Mouse (Mus musculus): Measurements from ENCODE around the gene Ckmt2. TPM values are rescaled to one million over a fixed set of nuclear protein-coding genes. Genes with fewer than 3 reads are reported as not detected.
A peak's percentile ranks its signal among the peaks of the same experiment; 100 is the strongest.

The Ckmt2 gene
- polyA plus RNA-seq, 1 experiment from 2014 or later, result not detected

- H3K4me2 ChIP-seq (replicated peaks), result no peak overlapping the region
- 70% methylated on average over 8 of the region's 8 CpGs for WGBS
- no peak for ATAC-seq (ENCODE audit: low FRiP score, low read depth)
- no peaks in the 10 kb centered on the region for H3K4me1 ChIP-seq
- H3K27me3 ChIP-seq (replicated peaks), result no peaks in the 10 kb centered on the region
- no peak overlapping the region for H3K9ac ChIP-seq
- H3K9me3 ChIP-seq, result no peaks in the 10 kb centered on the region
- no peak overlapping the region for H3K4me3 ChIP-seq
- no peaks in the 10 kb centered on the region for H3K36me3 ChIP-seq
- H3K27ac ChIP-seq, result no peak overlapping the region
Observed at GRCm38 (mm10) chr13:91857427-91857826, 19.3 kb downstream of the Ckmt2 start.

GRCm38 (mm10) chr13:91854412-91854811 lies 22.3 kb downstream of the Ckmt2 start:
- no peak for ATAC-seq (ENCODE audit: low FRiP score, low read depth)
- Histone ChIP-seq H3K9ac (no peak overlapping the region), H3K9me3 (no peaks in the 10 kb centered on the region), H3K27me3 (replicated peaks) (no peaks in the 10 kb centered on the region), H3K4me2 (replicated peaks) (no peak overlapping the region), H3K27ac (no peak overlapping the region), H3K4me1 (no peaks in the 10 kb centered on the region), H3K36me3 (no peaks in the 10 kb centered on the region), H3K4me3 (no peak overlapping the region)
- WGBS, result 84% methylated on average over 3 of the region's 3 CpGs

- no peak overlapping the region for H3K4me2 ChIP-seq (replicated peaks)
- H3K4me3 ChIP-seq, result no peak overlapping the region
- no peak overlapping the region for H3K9ac ChIP-seq
- H3K27me3 ChIP-seq (replicated peaks), result no peaks in the 10 kb centered on the region
- no peak overlapping the region for H3K27ac ChIP-seq
- no peak for ATAC-seq (ENCODE audit: low FRiP score, low read depth)
- H3K36me3 ChIP-seq, result no peaks in the 10 kb centered on the region
- H3K9me3 ChIP-seq, result no peaks in the 10 kb centered on the region
- no peaks in the 10 kb centered on the region for H3K4me1 ChIP-seq
Observed at GRCm38 (mm10) chr13:91827876-91828275, 48.8 kb downstream of the Ckmt2 start.

DNA sequence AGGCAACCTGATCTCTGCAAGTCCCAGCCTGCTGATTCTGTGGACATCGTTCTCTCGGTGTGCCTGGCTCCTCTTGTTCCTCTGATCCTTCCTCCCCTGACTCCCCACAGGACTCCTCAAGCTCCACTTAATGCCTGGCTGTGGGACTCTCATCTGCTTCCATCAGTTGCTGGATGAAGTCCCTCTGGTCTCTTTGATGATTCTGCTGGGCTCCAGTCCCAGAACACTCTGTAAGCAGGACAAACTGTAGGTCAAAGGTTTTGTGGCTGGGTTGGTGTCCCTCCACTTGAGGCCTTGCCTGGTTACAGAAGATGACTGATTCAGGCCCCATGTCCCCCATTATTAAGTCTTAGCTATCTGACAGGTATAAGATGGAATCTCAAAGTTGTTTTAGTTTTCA lies 50.6 kb downstream of the Ckmt2 start:
- no peak for ATAC-seq (ENCODE audit: low FRiP score, low read depth)
- H3K9me3 ChIP-seq, result no peaks in the 10 kb centered on the region
- no peaks in the 10 kb centered on the region for H3K27me3 ChIP-seq (replicated peaks)
- H3K27ac ChIP-seq, result no peak overlapping the region
- H3K4me3 ChIP-seq, result no peak overlapping the region
- no peaks in the 10 kb centered on the region for H3K36me3 ChIP-seq
- no peaks in the 10 kb centered on the region for H3K4me1 ChIP-seq
- 88% methylated on average over 2 of the region's 2 CpGs for WGBS
- H3K4me2 ChIP-seq (replicated peaks), result no peak overlapping the region
- H3K9ac ChIP-seq, result no peak overlapping the region

GRCm38 (mm10) chr13:91824845-91825550 lies 51.7 kb downstream of the Ckmt2 start:
- H3K4me1 ChIP-seq, result no peaks in the 10 kb centered on the region
- no peaks in the 10 kb centered on the region for H3K9me3 ChIP-seq
- H3K36me3 ChIP-seq, result no peaks in the 10 kb centered on the region
- no peak overlapping the region for H3K4me3 ChIP-seq
- WGBS, result 68% methylated on average over 4 of the region's 4 CpGs
- H3K27me3 ChIP-seq (replicated peaks), result no peaks in the 10 kb centered on the region
- H3K4me2 ChIP-seq (replicated peaks), result no peak overlapping the region
- no peak overlapping the region for H3K27ac ChIP-seq
- no peak overlapping the region for H3K9ac ChIP-seq
- ATAC-seq (ENCODE audit: low FRiP score, low read depth), result no peak

GRCm38 (mm10) chr13:91823735-91824134 lies 53.0 kb downstream of the Ckmt2 start:
- Histone ChIP-seq H3K4me3 (no peak overlapping the region), H3K4me1 (no peaks in the 10 kb centered on the region), H3K9me3 (no peaks in the 10 kb centered on the region), H3K36me3 (no peaks in the 10 kb centered on the region), H3K27me3 (replicated peaks) (no peaks in the 10 kb centered on the region), H3K27ac (no peak overlapping the region), H3K4me2 (replicated peaks) (no peak overlapping the region), H3K9ac (no peak overlapping the region)
- WGBS, result 64% methylated on average over 6 of the region's 6 CpGs
- ATAC-seq (ENCODE audit: low FRiP score, low read depth), result no peak

DNA sequence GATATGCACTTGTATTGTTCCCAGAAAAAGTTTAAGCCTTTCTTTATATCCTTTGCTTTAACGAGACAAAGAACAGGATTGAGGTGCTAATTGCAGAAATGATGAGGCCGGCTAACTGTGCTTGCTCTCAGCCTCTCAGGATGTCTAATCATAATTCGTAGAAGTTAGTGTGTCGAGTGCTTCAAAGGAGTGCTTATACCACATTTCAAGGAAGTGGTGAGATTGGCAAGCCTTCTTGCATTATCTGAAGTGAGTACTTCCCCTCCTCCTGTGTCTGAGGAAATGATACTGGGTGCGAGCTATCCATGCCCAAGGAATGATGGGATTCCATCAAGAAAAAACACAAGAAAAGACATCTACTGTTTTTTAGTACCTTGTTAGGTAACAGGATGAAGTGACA lies 62.0 kb downstream of the Ckmt2 start:
- no peaks in the 10 kb centered on the region for H3K36me3 ChIP-seq
- H3K4me3 ChIP-seq, result no peak overlapping the region
- no peak overlapping the region for H3K4me2 ChIP-seq (replicated peaks)
- H3K4me1 ChIP-seq, result no peaks in the 10 kb centered on the region
- no peaks in the 10 kb centered on the region for H3K9me3 ChIP-seq
- no peak for ATAC-seq (ENCODE audit: low FRiP score, low read depth)
- no peak overlapping the region for H3K9ac ChIP-seq
- WGBS, result 90% methylated on average over 5 of the region's 5 CpGs
- no peaks in the 10 kb centered on the region for H3K27me3 ChIP-seq (replicated peaks)
- H3K27ac ChIP-seq, result no peak overlapping the region

GRCm38 (mm10) chr13:91809476-91809875 lies 67.2 kb downstream of the Ckmt2 start:
- H3K4me1 ChIP-seq, result no peaks in the 10 kb centered on the region
- H3K4me2 ChIP-seq (replicated peaks), result no peak overlapping the region
- ATAC-seq (ENCODE audit: low FRiP score, low read depth), result no peak
- peaks cover 12% of the 10 kb centered on the region for H3K36me3 ChIP-seq
- no peak overlapping the region for H3K4me3 ChIP-seq
- no peaks in the 10 kb centered on the region for H3K27me3 ChIP-seq (replicated peaks)
- H3K27ac ChIP-seq, result no peak overlapping the region
- 44% methylated on average over 2 of the region's 2 CpGs for WGBS
- H3K9me3 ChIP-seq, result no peaks in the 10 kb centered on the region
- no peak overlapping the region for H3K9ac ChIP-seq

DNA sequence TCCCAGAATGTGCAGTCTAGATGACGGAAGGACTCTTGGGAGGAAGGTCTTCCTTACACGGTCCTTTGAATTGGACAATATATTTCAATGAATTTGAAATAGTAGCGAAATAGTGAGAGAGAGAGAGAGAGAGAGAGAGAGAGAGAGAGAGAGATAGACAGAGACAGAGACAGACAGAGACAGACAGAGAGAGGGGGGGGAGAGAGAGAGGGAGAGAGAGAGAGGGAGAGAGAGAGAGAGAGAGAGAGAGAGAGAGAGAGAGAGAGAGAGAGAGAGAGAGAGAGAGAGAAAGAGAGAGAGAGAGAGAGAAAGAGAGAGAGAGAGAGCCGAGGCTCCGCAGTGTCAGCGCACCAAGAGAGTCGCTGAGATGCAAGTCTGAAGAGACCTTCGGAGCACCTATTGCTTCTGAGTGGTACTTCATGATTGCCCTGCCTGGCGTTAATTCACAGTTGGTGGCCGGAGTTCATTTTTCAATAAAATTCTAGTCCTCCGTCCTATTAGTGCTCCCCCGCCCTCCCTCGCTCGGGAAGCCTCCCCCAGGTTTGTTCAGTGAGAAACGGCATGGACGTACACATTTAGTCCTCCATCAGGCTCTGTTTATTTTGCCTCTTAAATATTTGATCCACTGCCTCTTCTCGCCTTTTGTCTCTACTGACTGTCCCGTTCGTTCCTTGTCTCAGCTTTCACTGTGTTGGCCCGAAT lies 68.7 kb downstream of the Ckmt2 start:
- Histone ChIP-seq H3K36me3 (peaks cover 16% of the 10 kb centered on the region), H3K4me1 (no peaks in the 10 kb centered on the region), H3K27ac (peak overlapping the region; percentile 92; the same call in 1 of the 2 replicates), H3K4me2 (replicated peaks) (peak overlapping the region; percentile 69), H3K27me3 (replicated peaks) (no peaks in the 10 kb centered on the region), H3K9ac (peak overlapping the region; percentile 92), H3K4me3 (peak overlapping the region; percentile 84), H3K9me3 (no peaks in the 10 kb centered on the region)
- 37% methylated on average over 20 of the region's 20 CpGs for WGBS
- ATAC-seq (ENCODE audit: low FRiP score, low read depth), result peak; percentile 36

DNA sequence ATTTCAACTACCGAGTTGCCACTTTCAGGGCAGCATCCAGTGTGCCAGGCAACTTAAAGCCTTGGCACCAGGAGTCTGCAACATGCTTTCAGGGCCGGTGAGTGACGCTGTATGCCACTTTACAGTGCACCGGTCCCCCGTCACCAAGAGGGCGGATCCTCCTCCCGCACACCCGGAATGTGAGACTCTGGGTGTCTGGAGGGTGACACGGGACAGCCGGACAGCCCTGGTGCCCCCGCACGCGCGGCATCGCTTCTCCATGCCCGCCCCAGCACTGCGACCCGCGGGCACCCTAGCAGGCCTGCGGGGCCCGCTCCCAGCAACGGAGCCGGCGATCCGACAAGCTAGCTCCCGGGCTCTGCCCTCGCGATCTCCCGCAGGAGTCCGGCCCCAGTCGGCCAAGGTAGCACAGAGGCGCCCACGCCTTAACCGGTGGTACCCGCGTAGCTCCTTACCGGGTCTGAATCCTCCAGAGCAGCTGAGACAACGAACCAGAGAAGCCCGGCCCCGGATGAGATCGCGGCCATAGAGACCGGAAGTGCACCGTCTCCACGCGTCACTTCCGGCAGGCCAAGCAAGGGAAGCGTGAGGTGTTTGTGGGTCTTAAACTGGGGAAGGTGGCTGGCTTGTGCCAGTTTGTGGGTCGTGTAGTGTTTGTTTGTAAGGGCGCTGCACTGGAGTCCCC lies 69.4 kb downstream of the Ckmt2 start, which contains the start of gene Zcchc9:
Zcchc9 (minus strand) TSS at position 551 of the 685 bp plus-strand sequence.
- Histone ChIP-seq H3K4me3 (peak within 1 kb of the TSS; percentile 84), H3K9ac (peak within 1 kb of the TSS; percentile 92), H3K27ac (peak within 1 kb of the TSS; percentile 92), H3K4me1 (no peaks in the 10 kb centered on the region), H3K4me2 (replicated peaks) (peak within 1 kb of the TSS; percentile 69), H3K36me3 (peaks cover 16% of the 10 kb centered on the region), H3K9me3 (no peaks in the 10 kb centered on the region), H3K27me3 (replicated peaks) (no peaks in the 10 kb centered on the region)
- peak; percentile 99 for ATAC-seq (ENCODE audit: low FRiP score, low read depth)
- WGBS, result 1% methylated on average over 50 of the region's 50 CpGs
